Mouse (Mus musculus): ENCODE measurements at regions not wholly inside any gene's neighbourhood (a gene's known extent, or its start where the extent isn't known, plus 50 kb on each side); places are given as distances from the start of the nearest gene placed in this dataset.

DNA sequence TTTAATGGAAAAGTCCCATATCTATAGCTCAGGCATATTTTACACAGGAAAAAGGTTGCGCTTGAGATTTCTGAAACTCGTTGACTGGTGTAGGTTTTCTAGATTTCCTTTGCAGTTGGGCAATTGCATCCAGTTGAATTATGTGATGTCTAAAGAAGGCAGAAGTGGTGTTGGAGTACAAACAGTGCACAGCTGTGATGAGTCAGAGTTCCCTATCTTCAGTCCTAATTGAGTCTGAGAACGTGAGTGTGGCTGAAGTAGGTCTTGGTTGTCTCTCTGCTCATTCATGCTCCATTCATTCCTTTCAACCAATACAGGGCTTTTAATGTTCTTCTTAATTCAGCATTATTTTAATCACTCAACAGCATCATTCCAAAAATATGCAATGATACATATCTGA, 142.9 kb upstream of the Dpyd start:
- DNase-seq (ENCODE audit: low spot score in 2 of 2): no peak
- intact Hi-C loops (cut with DNase I): no loop called here

DNA sequence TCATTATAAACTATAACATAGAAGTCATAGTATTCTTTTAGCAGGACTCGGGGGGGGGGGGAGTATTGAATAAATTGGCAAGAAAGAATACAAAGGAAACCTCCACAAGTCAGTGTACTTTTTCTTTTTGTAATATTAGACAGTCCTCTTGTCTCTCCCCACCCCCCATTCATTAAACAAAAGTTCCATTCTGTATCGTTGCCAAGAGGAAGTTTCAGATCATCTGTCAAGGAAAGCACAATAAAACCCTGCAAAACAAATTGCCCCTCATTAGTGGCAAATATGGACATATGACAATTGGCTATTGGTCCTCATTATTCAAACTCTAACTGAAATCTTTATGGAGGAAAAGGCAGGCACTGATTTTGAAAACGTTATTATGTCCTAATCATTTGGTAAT, 140.2 kb upstream of the Dpyd start:
- intact Hi-C loops (cut with DNase I): no loop called here
- DNase-seq (ENCODE audit: low spot score in 2 of 2): no peak

GRCm38 (mm10) chr3:118425748-118426147, 136.2 kb upstream of the Dpyd start:
- intact Hi-C loops (cut with DNase I): no loop called here
- no peak for DNase-seq (ENCODE audit: low spot score in 2 of 2)

DNA sequence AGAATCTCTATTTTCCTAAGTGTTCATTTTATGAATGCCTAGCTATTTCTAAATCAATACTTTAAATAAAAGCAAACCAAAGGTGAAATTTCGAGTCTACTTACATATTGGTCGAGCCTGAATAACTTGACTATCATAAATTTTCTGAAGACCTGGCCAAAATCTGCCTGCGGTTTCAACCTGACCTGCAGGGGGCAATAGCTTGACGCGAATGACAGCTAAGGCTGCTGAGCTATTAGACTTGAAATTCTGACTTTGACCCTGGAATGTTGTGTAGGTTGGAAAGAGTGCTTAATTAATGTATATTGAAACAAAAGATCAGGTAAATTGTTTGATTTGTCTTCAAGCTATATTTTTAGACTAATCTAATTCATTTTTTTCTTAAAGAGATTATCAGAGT, 133.4 kb upstream of the Dpyd start:
- intact Hi-C loops (cut with DNase I): no loop called here
- peak; percentile 71 to 79 for DNase-seq (ENCODE audit: low spot score in 2 of 2)

DNA sequence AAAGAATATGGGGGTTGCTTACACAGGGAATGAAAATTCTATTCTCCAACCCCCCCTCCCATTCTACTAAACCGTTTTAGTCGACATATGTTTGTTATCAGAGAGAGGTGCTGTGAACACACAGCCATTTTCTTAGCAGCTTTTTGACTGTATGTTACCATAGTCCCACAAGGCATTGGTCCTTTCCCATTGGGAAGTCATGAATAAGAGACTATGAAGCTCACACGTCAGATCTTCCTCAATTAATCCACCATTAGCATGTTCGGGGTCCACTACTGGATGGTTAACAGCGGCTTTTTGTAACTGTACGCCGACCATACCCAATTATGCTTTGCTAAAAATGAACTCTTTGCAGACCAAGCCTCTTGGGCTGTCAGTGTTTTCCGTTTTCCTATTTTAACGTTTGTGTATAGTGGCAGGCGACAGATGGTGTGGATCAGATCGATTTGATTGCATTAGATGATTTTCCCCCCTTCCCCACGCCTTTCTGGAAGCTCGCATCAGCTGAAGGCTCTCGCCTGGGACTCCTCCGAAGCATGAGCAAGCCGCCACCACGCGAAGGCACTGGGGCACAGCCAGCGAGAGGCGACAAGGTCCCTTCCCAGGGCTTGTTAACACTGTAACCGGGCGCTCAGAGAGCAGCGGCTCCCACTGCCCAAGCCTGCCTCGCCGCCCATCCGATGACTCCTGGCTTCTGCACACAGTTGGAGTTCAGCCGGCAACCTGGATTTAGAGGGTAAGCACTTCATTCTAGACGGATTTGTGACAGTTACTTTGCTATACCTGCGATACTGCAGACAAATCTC, 131.9 kb upstream of the Dpyd start:
- intact Hi-C loops (cut with DNase I): loop anchor here (2.0 to 10.0 kb wide), 5 partner anchors 71 to 1762 kb away; no protein-coding TSS in a partner anchor
- DNase-seq (ENCODE audit: low spot score in 2 of 2): peak; percentile 69 to 76

DNA sequence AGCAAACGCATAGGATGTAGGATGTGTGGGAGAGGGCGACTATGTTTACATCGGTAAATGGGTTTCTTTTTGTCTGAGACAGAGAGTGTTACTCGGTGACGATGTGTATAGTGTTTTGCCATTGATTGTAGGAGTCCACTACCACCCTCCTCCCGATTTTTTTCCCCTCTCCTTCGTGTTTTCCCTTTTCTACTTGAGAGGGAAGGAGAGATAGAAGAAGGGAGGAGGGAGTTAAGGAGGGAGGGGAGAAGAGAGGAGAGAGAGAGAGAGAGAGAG, 131.4 kb upstream of the Dpyd start:
- intact Hi-C loops (cut with DNase I): loop anchor here (2.0 to 10.0 kb wide), 5 partner anchors 70 to 1762 kb away; no protein-coding TSS in a partner anchor
- DNase-seq (ENCODE audit: low spot score in 2 of 2): no peak

DNA sequence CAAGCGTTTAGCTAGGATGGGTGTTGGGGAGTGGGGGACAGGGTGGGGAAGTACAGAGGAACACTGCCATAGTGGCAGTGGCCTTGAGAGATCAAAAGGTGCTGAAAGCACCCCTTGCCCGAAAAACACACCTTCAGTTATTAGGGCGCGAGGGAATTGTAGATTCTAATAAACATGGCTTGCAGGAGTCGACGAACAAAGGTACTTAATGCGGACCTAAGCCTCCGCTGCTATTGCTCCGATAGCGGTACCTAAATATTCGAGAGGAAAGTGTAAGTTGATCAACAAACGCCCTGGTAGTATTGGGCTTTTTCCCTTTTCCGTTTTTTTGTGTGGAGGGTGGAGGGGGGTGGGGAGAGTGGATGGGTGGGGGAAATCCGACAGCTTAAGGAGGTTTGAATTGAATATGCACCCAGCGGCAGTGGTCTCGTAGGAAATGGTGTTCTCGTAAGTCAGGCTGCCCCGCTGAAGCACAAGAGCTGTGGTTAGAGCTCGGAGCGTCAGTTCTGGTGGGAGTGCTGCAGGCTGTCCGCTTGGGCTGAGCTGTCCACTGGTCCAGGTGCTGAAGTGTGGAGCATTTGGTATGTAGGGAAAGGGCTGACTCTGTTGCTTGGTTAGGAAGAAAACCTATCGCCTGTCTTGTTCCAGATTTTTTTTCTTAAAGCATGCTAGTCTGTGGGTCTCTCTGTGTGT, 130.8 kb upstream of the Dpyd start:
- peak; percentile 69 to 73 for DNase-seq (ENCODE audit: low spot score in 2 of 2)
- intact Hi-C loops (cut with DNase I): loop anchor here (2.0 to 10.0 kb wide), 5 partner anchors 70 to 1761 kb away; no protein-coding TSS in a partner anchor

DNA sequence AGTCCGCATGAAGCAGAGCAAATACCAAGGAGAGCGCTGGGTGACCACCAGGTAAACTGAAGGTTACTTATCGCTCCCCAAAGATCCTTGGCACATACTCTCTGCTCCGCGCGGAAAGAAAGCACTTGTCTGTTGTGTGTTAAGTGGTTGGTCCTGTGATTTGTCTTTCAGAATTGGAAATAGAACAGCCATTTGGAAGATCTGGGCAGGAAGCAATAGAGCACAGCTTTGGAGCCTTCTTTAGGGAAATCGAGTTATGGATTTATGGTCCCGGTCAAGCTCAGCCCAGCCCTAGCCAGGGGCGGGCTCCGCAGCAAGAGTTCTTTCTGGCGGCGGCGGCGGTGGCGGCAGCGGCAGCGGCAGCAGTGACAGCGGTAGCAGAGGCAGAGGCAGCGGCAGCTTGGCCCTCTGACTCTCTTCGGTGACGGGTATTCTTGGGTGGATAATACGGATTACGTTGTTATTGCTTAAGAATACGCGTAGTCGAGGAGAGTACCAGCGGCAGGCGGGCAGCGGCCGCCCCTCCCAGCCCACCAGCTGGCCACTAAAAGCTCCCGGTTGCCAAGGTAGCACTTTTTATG, 128.4 kb upstream of the Dpyd start:
- intact Hi-C loops (cut with DNase I): loop anchor here (5.0 to 10.0 kb wide), 4 partner anchors 244 to 1759 kb away; no protein-coding TSS in a partner anchor
- DNase-seq (ENCODE audit: low spot score in 2 of 2): peak; percentile 51 to 53

DNA sequence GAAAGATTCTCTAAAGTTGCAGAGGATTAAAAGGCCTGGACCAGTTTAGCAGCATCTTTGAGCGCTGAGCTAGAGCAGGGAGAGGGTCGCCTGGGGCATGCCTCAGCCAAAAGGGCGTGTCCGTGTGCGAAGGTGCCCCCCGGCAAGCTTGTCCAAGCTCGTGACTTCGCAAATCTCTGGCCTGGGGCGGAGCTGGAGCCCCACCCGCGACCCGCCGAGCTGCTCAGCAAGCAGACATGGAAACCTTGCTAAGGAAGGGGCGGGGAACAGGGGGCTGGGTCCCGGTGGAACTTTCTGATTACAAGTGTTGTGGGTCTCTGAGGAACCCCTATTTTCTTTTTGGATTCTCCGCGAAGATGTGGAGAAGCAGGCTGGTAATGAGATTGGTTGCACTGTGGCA, 127.6 kb upstream of the Dpyd start:
- peak in 1 of 2 experiments; percentile 38 for DNase-seq (ENCODE audit: low spot score in 2 of 2)
- intact Hi-C loops (cut with DNase I): loop anchor here (5.0 to 10.0 kb wide), 4 partner anchors 243 to 1758 kb away; no protein-coding TSS in a partner anchor

- DNase-seq (ENCODE audit: low spot score in 2 of 2): no peak
- intact Hi-C loops (cut with DNase I): loop anchor here (5.0 to 10.0 kb wide), 4 partner anchors 242 to 1757 kb away; no protein-coding TSS in a partner anchor
Measured at GRCm38 (mm10) chr3:118434847-118435246, 127.1 kb upstream of the Dpyd start.

DNA sequence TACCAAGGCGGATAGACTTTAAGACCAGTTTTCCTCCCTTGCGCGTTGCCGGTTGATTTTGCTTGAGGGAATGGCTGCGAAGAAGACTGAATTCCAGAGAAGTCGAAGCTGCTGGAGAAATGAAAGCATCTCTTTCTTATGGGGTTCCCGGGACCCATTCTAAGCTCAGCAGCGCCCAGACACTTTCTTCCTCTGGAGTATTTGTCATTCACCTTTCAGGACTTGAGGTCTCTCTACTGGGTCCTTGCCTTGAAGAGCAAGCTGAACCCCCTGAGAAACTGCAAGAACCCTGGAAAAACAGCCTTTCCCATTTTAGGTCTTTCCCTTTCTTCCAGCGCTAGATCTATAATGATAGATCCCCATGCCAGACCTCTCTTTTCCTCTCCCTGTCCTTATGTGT, 126.7 kb upstream of the Dpyd start:
- no peak for DNase-seq (ENCODE audit: low spot score in 2 of 2)
- intact Hi-C loops (cut with DNase I): loop anchor here (10.0 kb wide), 1 partner anchor 580 kb away; no protein-coding TSS in a partner anchor

GRCm38 (mm10) chr3:118443742-118444332, 118.1 kb upstream of the Dpyd start:
- no peak for DNase-seq (ENCODE audit: low spot score in 2 of 2)
- intact Hi-C loops (cut with DNase I): no loop called here

DNA sequence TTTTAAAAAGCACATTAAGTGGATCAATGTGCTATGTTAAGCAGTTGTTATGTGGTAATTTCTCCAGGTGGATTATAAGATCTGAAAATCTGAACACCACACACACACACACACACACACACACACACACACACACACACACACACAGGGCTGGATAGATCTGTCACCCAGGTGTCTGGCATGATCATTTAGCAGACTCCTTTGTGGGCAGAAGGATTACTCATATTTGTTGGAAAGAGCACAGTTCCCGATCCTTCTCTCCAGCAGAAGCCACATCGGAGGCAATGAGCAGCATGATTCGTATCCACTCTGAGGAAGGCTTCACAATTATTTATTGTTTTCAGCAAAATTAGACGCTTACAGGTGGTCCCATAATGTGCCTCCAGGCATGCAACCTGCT, 116.6 kb upstream of the Dpyd start:
- intact Hi-C loops (cut with DNase I): loop anchor here (5.0 kb wide), 1 partner anchor 77 kb away; no protein-coding TSS in a partner anchor
- peak in 1 of 2 experiments; percentile 54 for DNase-seq (ENCODE audit: low spot score in 2 of 2)

DNA sequence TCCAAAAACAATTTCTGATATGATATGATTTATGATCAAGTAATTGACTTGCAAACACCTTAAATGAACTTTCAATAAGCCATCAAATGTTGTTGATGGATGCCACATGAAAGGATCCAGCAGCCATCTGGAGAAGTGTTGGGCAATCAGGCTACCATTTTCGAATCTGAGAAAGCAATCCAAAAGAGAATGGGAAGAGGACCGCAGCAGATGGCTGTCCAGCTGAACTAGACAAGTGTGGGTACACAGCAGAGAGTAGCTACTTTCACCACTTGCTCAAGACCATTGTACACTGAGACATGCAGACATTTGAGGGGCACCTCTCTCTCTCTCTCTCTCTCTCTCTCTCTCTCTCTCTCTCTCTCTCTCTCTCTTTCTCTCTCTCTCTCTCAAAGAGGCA, 102.3 kb upstream of the Dpyd start:
- peak in 1 of 2 experiments; percentile 41 for DNase-seq (ENCODE audit: low spot score in 2 of 2)
- intact Hi-C loops (cut with DNase I): no loop called here

GRCm38 (mm10) chr3:118465611-118466010, 96.3 kb upstream of the Dpyd start:
- intact Hi-C loops (cut with DNase I): no loop called here
- DNase-seq (ENCODE audit: low spot score in 2 of 2): no peak

DNA sequence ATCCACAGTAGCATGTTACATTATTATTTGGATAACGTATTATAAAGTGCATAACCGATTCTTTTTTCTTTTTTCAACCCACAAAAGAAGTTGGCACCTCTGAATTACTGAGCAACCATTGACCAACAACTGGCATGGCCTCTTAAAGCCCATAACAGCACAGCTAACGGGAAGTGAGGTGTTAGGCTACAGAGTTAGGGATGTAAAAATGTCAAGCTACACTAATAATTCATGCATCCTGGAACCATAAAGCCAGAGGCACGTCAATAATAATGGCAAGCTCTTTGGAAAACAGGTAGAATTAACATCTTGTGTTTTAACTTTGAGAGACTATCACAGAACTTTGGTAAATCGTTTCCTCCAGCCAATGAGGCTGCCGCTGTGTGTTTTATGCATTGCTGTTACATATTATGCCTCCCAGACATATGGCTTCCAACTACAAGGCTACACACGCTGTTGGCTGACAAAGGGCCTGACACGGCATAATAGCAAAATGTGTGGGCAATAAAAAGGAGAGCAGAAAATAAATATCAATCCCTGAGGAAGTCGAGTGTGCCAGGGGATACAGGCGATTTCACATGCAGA, 89.6 kb upstream of the Dpyd start:
- intact Hi-C loops (cut with DNase I): no loop called here
- DNase-seq (ENCODE audit: low spot score in 2 of 2): no peak

GRCm38 (mm10) chr3:118478065-118478464, 83.9 kb upstream of the Dpyd start:
- DNase-seq (ENCODE audit: low spot score in 2 of 2): no peak
- intact Hi-C loops (cut with DNase I): no loop called here

DNA sequence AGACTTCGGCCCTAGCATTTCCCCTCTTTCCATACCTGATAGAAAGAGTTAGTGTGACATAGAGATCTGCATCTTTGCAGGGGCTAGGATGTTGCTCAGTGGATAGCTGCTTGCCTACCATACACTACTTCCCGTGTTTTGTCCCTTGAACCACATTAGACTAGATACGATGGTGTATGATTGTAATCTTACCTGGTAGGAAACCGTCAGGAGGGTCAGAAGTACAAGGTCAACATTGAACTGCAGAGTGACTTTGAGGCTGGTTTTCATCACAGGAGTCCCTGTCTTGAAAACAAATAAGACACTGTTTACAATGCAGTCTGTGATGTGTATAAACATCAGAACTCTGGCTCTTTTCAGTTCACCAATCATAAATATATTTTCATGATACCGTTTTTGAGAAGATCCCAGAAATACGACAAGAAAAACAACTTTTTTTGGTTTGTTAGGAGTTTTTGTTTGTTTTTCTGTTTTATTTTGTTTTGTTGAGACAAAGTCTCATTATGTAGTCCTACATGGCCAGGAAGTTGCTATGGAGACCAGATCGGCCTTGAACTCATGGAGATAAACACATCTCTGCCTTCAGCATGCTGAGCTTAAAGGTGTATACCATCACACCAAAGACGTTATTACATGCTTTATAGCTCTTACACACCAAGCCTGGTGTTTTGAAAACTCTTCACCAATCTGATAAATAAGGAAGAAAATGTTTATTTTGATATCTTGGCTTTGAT, 81.2 kb upstream of the Dpyd start:
- DNase-seq (ENCODE audit: low spot score in 2 of 2): no peak
- intact Hi-C loops (cut with DNase I): no loop called here

DNA sequence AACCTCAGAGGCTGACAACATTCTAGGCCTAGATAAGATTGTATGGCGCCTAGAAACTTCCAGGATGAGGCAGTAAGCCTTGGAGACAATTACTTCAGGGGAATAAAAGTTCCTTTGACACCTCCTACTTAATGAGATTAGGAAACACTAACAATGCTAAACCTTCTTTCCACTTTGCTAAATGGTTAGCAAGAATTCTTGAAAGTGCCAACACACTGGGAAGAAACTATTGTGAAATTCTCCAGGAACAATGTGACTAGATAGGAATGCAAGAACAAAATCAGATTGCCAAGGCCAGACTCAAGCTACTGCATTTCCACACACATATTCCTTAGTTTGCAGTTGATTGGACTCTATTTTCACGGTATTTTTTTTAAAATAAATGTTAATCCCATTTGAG, 76.0 kb upstream of the Dpyd start:
- intact Hi-C loops (cut with DNase I): no loop called here
- DNase-seq (ENCODE audit: low spot score in 2 of 2): no peak
